Mouse (Mus musculus): Measurements from ENCODE around the gene Dtx4.

GRCm38 (mm10) chr19:12494187-12494458, 7.1 kb downstream of the Dtx4 start:
- TF ChIP-seq TAL1 (IDR thresholded peaks at IDR 0.05; ENCODE audit: low read length) (no peak), GATA1 (IDR thresholded peaks at IDR 0.05; ENCODE audit: low read length) (no peak)
